ENCODE assay signal across 27 mouse cellular contexts in genomic region chr7:16525448-16525847, GRCm38 (mm10). TPM values are rescaled to one million over a fixed set of nuclear protein-coding genes. Genes with fewer than 3 reads are reported as not detected.
DNase-seq lines count a peak whose midpoint lies in the region; ATAC-seq and TF ChIP-seq lines count a peak whose summit lies in the region.
"Had no signal": no experiment of that assay in that cellular context is flagged by ENCODE, and none has a peak within 500 bp of the region (broad histone marks: within the 10 kb centered on the region; RNA-seq: fewer than 3 reads in every experiment).

No protein-coding gene starts in this region.

- H3K4me1 ChIP-seq in liver, postnatal 0 days (ENCODE audit: insufficient read depth): peaks cover 6% of the 10 kb centered on the region; the same call in 1 of the 2 replicates
- peaks cover 25% of the 10 kb centered on the region for H3K4me1 ChIP-seq in heart, embryonic 16.5 days (ENCODE audit: control insufficient read depth, insufficient read depth, low read length)
- H3K4me1 ChIP-seq in hindbrain, embryonic 10.5 days (replicated peaks): no peaks in the 10 kb centered on the region
- H3K4me1 ChIP-seq: embryonic facial prominence, embryonic 13.5 days; midbrain, embryonic 15.5 days; neural tube, embryonic 12.5 days had no signal

- H3K4me3 ChIP-seq in gastrocnemius, adult 2 months: no peak overlapping the region
- H3K4me3 ChIP-seq in liver, postnatal 0 days (ENCODE audit: low read depth, low read length): no peak overlapping the region
- H3K4me3 ChIP-seq in heart, embryonic 16.5 days (ENCODE audit: low read length): no peak overlapping the region
- no peak overlapping the region for H3K4me3 ChIP-seq in hindbrain, embryonic 10.5 days
- H3K4me3 ChIP-seq: embryonic facial prominence, embryonic 13.5 days; left cerebral cortex, adult 2 months; midbrain, embryonic 15.5 days; neural tube, embryonic 12.5 days had no signal

- TF ChIP-seq EP300 in liver, postnatal 0 days (IDR thresholded peaks at IDR 0.05; ENCODE audit: low read depth): no peak

- no peaks in the 10 kb centered on the region for H3K27me3 ChIP-seq in liver, postnatal 0 days (ENCODE audit: insufficient read depth, low read length)
- no peaks in the 10 kb centered on the region for H3K27me3 ChIP-seq in heart, embryonic 16.5 days (ENCODE audit: control insufficient read depth, insufficient read depth, low read length)
- no peaks in the 10 kb centered on the region for H3K27me3 ChIP-seq in hindbrain, embryonic 10.5 days (ENCODE audit: insufficient read depth, poor library complexity, severe bottlenecking)
- H3K27me3 ChIP-seq: embryonic facial prominence, embryonic 13.5 days; midbrain, embryonic 15.5 days; neural tube, embryonic 12.5 days had no signal

- H3K36me3 ChIP-seq in liver, postnatal 0 days (replicated peaks; ENCODE audit: insufficient read depth, low read length): no peaks in the 10 kb centered on the region
- H3K36me3 ChIP-seq in heart, embryonic 16.5 days (ENCODE audit: control insufficient read depth, insufficient read depth): no peaks in the 10 kb centered on the region
- H3K36me3 ChIP-seq in hindbrain, embryonic 10.5 days: peaks cover 50% of the 10 kb centered on the region
- H3K36me3 ChIP-seq: midbrain, embryonic 15.5 days had no signal

- no peak overlapping the region for H3K9ac ChIP-seq in liver, postnatal 0 days (replicated peaks)
- no peak overlapping the region for H3K9ac ChIP-seq in heart, embryonic 16.5 days (ENCODE audit: low read length)
- H3K9ac ChIP-seq: embryonic facial prominence, embryonic 13.5 days; hindbrain, embryonic 14.5 days; lung, embryonic 14.5 days; midbrain, embryonic 15.5 days; neural tube, embryonic 12.5 days had no signal

- TF ChIP-seq CTCF in gastrocnemius, adult 2 months (IDR thresholded peaks at IDR 0.05): no peak
- TF ChIP-seq CTCF in liver, postnatal 0 days (IDR thresholded peaks at IDR 0.05; ENCODE audit: low read depth): no peak

- no peaks in the 10 kb centered on the region for H3K9me3 ChIP-seq in liver, postnatal 0 days (ENCODE audit: low read length)
- H3K9me3 ChIP-seq in heart, embryonic 16.5 days (replicated peaks; ENCODE audit: control insufficient read depth, low read length): no peaks in the 10 kb centered on the region
- no peaks in the 10 kb centered on the region for H3K9me3 ChIP-seq in hindbrain, embryonic 10.5 days
- H3K9me3 ChIP-seq: embryonic facial prominence, embryonic 13.5 days; midbrain, embryonic 15.5 days; neural tube, embryonic 12.5 days had no signal

- peak; percentile 36 for DNase-seq in gastrocnemius, adult 2 months
- no peak for DNase-seq in gastrocnemius, adult 8-10 months (ENCODE audit: low spot score in 2 of 2)
- no peak for DNase-seq in liver, postnatal 0 days
- DNase-seq in liver: no peak
- peak; percentile 35 to 46 for DNase-seq in heart, adult 9 months (ENCODE audit: low spot score in 2 of 2)
- DNase-seq in hindbrain, embryonic 10.5 days (ENCODE audit: low spot score): no peak
- no peak for DNase-seq in spleen, postnatal 4 days (ENCODE audit: low spot score in 2 of 2)
- DNase-seq: adrenal gland, postnatal 14 days; cerebellum, postnatal 14 days; gastrocnemius, postnatal 10 days; kidney, adult 18-20 months; kidney, postnatal 4 days; layer of hippocampus, adult 9-11 months; lung, embryonic 14.5 days; right cerebral cortex, adult 18-20 months; thymus, adult 18-20 months; thymus, postnatal 4 days had no signal

- WGBS in liver, postnatal 0 days (ENCODE audit: insufficient replicate concordance): 69% methylated on average over 3 of the region's 3 CpGs
- WGBS in heart, embryonic 16.5 days: 32% methylated on average over 3 of the region's 3 CpGs
- 83% methylated on average over 3 of the region's 3 CpGs for WGBS in hindbrain, embryonic 10.5 days

- peak; percentile 64 for ATAC-seq in liver, postnatal 0 days
- ATAC-seq in heart, embryonic 16.5 days (replicated peaks; ENCODE audit: extremely low read depth, insufficient read depth, low FRiP score): peak; percentile 75
- ATAC-seq: forebrain, embryonic 14.5 days; inflammation-experienced regulatory T-cells, adult 6 months; midbrain, embryonic 15.5 days had no signal

- peak overlapping the region; percentile 33; the same call in 1 of the 2 replicates for H3K27ac ChIP-seq in gastrocnemius, adult 2 months
- H3K27ac ChIP-seq in liver, postnatal 0 days (ENCODE audit: low read depth): peak overlapping the region; percentile 48; the same call in 1 of the 2 replicates
- peak overlapping the region; percentile 80 for H3K27ac ChIP-seq in heart, embryonic 16.5 days (ENCODE audit: low read length)
- H3K27ac ChIP-seq in hindbrain, embryonic 10.5 days: no peak overlapping the region
- H3K27ac ChIP-seq: embryonic facial prominence, embryonic 13.5 days; hindbrain, embryonic 14.5 days; left cerebral cortex, adult 2 months; macrophage; midbrain, embryonic 15.5 days; neural tube, embryonic 12.5 days had no signal

- no peak overlapping the region for H3K4me2 ChIP-seq in liver, postnatal 0 days (ENCODE audit: low read depth, low read length)
- H3K4me2 ChIP-seq in heart, embryonic 16.5 days (ENCODE audit: low read depth, low read length): no peak overlapping the region
- H3K4me2 ChIP-seq: embryonic facial prominence, embryonic 13.5 days; hindbrain, embryonic 14.5 days; lung, embryonic 14.5 days; midbrain, embryonic 15.5 days; neural tube, embryonic 12.5 days had no signal

- intact Hi-C loops in gastrocnemius, adult 2 months (cut with DNase I): no loop called here

RNA-seq across cellular contexts. Expression of gene Npas1, which starts 47.9 kb away (rescaled TPM):
- total RNA-seq in gastrocnemius, adult 2 months (2021): not detected
- total RNA-seq in gastrocnemius, adult 8-10 months (2022): not detected
- 0.07 and 0.11 TPM in 2 replicates for polyA plus RNA-seq in liver, postnatal 0 days (2015; fragmentation: Nextera tagmentation; extraction: Ambion mirVana)
- polyA plus RNA-seq in heart, embryonic 16.5 days (2015; fragmentation: Nextera tagmentation; extraction: Ambion mirVana): 0.49 and 0.59 TPM in 2 replicates
- 0.63 and 0.91 TPM in 2 replicates for polyA plus RNA-seq in hindbrain, embryonic 10.5 days (2016; fragmentation: Nextera tagmentation; extraction: Ambion mirVana)
- total RNA-seq: adrenal gland, postnatal 14 days; gastrocnemius, postnatal 10 days; granulocyte monocyte progenitor cell, adult 5-6 weeks had no signal
- polyA plus RNA-seq: lung, embryonic 14.5 days; macrophage had no signal

Comparison
In these comparisons a context has a peak if more than half of its experiments do, and no peak if none do; other contexts are left out.
1. DNase-seq: peak in gastrocnemius, adult 2 months (single experiment) and heart, adult 9 months (2 of 2); none in gastrocnemius, adult 8-10 months (0 of 2), liver, postnatal 0 days (single experiment), liver (single experiment), hindbrain, embryonic 10.5 days (single experiment) and spleen, postnatal 4 days (0 of 2).